7 mouse cellular contexts compared by ENCODE assay signal in the genomic region with DNA sequence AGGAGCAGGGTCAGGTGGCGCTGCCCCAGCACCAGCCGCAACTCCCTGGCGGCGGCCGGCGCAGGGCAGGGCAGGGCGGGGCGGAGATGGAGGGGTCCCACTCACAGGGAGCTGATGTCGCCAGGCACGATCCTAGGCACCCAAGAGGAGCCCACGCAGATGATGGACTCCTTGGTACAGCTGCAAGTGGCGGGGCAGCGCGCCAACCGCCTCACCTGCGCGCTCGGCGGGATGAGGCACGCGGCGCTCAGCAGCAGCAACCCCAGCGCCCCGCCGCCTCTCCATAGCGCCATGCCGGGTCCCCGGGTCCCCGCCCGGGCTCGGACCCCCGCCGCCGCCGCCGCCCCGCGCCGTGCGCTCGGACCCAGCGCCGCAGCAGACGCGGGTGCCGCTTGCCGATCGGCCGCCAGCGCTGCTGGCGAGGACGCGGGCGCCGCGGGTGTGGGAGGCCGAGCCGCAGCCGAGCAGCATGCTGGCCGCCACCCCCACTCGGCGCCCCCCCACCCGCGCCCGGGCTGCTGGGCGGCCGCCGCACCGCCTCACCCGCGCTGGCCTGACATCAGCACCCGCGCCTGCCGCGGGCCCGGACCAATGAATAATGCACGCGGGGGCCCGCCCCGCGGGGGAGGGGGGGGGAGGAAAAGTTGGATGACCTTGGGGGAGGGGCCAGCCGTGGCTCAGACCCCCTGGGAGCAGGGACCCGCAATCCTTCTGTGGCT. TPM values are rescaled to one million over a fixed set of nuclear protein-coding genes. Genes with fewer than 3 reads are reported as not detected.
DNase-seq lines count a peak whose midpoint lies in the region; ATAC-seq and TF ChIP-seq lines count a peak whose summit lies in the region.

TSS of gene Lgi2 (minus strand) at position 650 of the 719 bp plus-strand sequence.

- no peak within 1 kb of the TSS for H3K27ac ChIP-seq in ES-E14 (ENCODE audit: insufficient read depth, low read depth, low read length, poor library complexity, severe bottlenecking)
- no peak within 1 kb of the TSS for H3K27ac ChIP-seq in embryonic facial prominence, embryonic 12.5 days
- peak within 1 kb of the TSS; percentile 87 for H3K27ac ChIP-seq in hindbrain, embryonic 10.5 days
- H3K27ac ChIP-seq in midbrain, embryonic 15.5 days, result no peak within 1 kb of the TSS

- H3K27me3 ChIP-seq in embryonic facial prominence, embryonic 12.5 days, result peaks cover 12% of the 10 kb centered on the region
- H3K27me3 ChIP-seq in hindbrain, embryonic 10.5 days (ENCODE audit: insufficient read depth, poor library complexity, severe bottlenecking), result peaks cover 43% of the 10 kb centered on the region
- H3K27me3 ChIP-seq in midbrain, embryonic 15.5 days (replicated peaks), result peaks cover 6% of the 10 kb centered on the region

- in situ Hi-C loops in ES-E14 (cut with MboI; ENCODE audit: low sequenced_read_pairs in 2 of 2, unreplicated experiment in 2 of 2), result no loop called here

- WGBS in embryonic facial prominence, embryonic 12.5 days, result under 1% methylated on average over 64 of the region's 83 CpGs
- 2% methylated on average over 83 of the region's 83 CpGs for WGBS in hindbrain, embryonic 10.5 days
- WGBS in midbrain, embryonic 15.5 days, result 1% methylated on average over 25 of the region's 83 CpGs

- H3K9me3 ChIP-seq in ES-E14 (ENCODE audit: control insufficient read depth, insufficient read depth, low read depth, low read length), result no peaks in the 10 kb centered on the region
- H3K9me3 ChIP-seq in embryonic facial prominence, embryonic 12.5 days, result no peaks in the 10 kb centered on the region
- peaks cover 14% of the 10 kb centered on the region for H3K9me3 ChIP-seq in hindbrain, embryonic 10.5 days
- H3K9me3 ChIP-seq in midbrain, embryonic 15.5 days, result no peaks in the 10 kb centered on the region

- H3K4me3 ChIP-seq in ES-E14 (ENCODE audit: insufficient read depth in 1 of 2, low read depth in 1 of 2, low read length in 2 of 2, poor library complexity in 1 of 2, severe bottlenecking in 1 of 2), result peak within 1 kb of the TSS; percentile 86 to 95
- H3K4me3 ChIP-seq in embryonic facial prominence, embryonic 12.5 days, result peak within 1 kb of the TSS; percentile 64
- peak within 1 kb of the TSS; percentile 74 for H3K4me3 ChIP-seq in hindbrain, embryonic 10.5 days
- H3K4me3 ChIP-seq in midbrain, embryonic 15.5 days, result peak within 1 kb of the TSS; percentile 50

- peak; percentile 71 for ATAC-seq in embryonic facial prominence, embryonic 12.5 days (ENCODE audit: insufficient number of reproducible peaks, insufficient read depth, low FRiP score, low TSS enrichment)
- peak; percentile 92 for ATAC-seq in midbrain, embryonic 15.5 days (replicated peaks)
- no peak for ATAC-seq in megakaryocyte progenitor cell, adult 5-6 weeks (replicated peaks; ENCODE audit: poor library complexity)

- intact Hi-C loops in left cerebral cortex, postnatal 36 days (cut with DNase I), result loop anchor here (5.0 to 10.0 kb wide), 2 partner anchors 51 to 89 kb away; no protein-coding TSS in a partner anchor

- H3K36me3 ChIP-seq in ES-E14 (ENCODE audit: control insufficient read depth, insufficient read depth, low read length, poor library complexity, severe bottlenecking), result no peaks in the 10 kb centered on the region
- no peaks in the 10 kb centered on the region for H3K36me3 ChIP-seq in embryonic facial prominence, embryonic 12.5 days
- no peaks in the 10 kb centered on the region for H3K36me3 ChIP-seq in hindbrain, embryonic 10.5 days
- no peaks in the 10 kb centered on the region for H3K36me3 ChIP-seq in midbrain, embryonic 15.5 days (replicated peaks)

- no peak for DNase-seq in ES-E14 (ENCODE audit: low read depth, low spot score)
- peak; percentile 55 for DNase-seq in ZHBTc4 (ENCODE audit: low read depth, low spot score)
- peak; percentile 62 for DNase-seq in hindbrain, embryonic 10.5 days (ENCODE audit: low spot score)
- peak; percentile 24 to 72 for DNase-seq in left cerebral cortex, postnatal 36 days (ENCODE audit: low spot score in 2 of 2)

- peaks cover 0 to 2% of the 10 kb centered on the region in 2 experiments; a peak in 2 of 4 replicates for H3K4me1 ChIP-seq in ES-E14 (ENCODE audit: control insufficient read depth in 2 of 2, insufficient read depth in 2 of 2, low read length in 2 of 2, poor library complexity in 1 of 2)
- peaks cover 19% of the 10 kb centered on the region for H3K4me1 ChIP-seq in embryonic facial prominence, embryonic 12.5 days
- peaks cover 39% of the 10 kb centered on the region for H3K4me1 ChIP-seq in hindbrain, embryonic 10.5 days (replicated peaks)
- peaks cover 18% of the 10 kb centered on the region for H3K4me1 ChIP-seq in midbrain, embryonic 15.5 days

- peak within 1 kb of the TSS; percentile 94 for H3K4me2 ChIP-seq in embryonic facial prominence, embryonic 12.5 days (replicated peaks)
- H3K4me2 ChIP-seq in midbrain, embryonic 15.5 days, result peak within 1 kb of the TSS; percentile 93

- H3K9ac ChIP-seq in ES-E14 (ENCODE audit: insufficient read depth, low read depth, low read length, poor library complexity, severe bottlenecking), result peak within 1 kb of the TSS; percentile 79
- peak within 1 kb of the TSS; percentile 70 for H3K9ac ChIP-seq in embryonic facial prominence, embryonic 12.5 days
- peak within 1 kb of the TSS; percentile 51 for H3K9ac ChIP-seq in midbrain, embryonic 15.5 days

TF ChIP-seq in ES-E14, 5 proteins besides CTCF, POLR2A, EP300 and RAD21:
- no peak for TF ChIP-seq ZC3H11A (IDR thresholded peaks at IDR 0.05; ENCODE audit: borderline replicate concordance, low read depth, low read length)
- TF ChIP-seq ZNF384 (IDR thresholded peaks at IDR 0.05; ENCODE audit: low read depth, low read length), result no peak
- TF ChIP-seq MAFK (IDR thresholded peaks at IDR 0.05; ENCODE audit: insufficient read depth, low read depth, low read length), result no peak
- no peak for TF ChIP-seq CHD2 (IDR thresholded peaks at IDR 0.05; ENCODE audit: low read depth, low read length)
- no peak for TF ChIP-seq HCFC1 (IDR thresholded peaks at IDR 0.05; ENCODE audit: borderline replicate concordance, insufficient read depth, low read length)

RNA-seq across cellular contexts. Expression of gene Lgi2, which starts in this region (rescaled TPM):
- 1.0 and 1.5 TPM in 2 replicates for total RNA-seq in ES-E14 (2012; rRNA removed)
- 4.1 and 4.5 TPM in 2 replicates for polyA plus RNA-seq in embryonic facial prominence, embryonic 12.5 days (2016; fragmentation: Nextera tagmentation; extraction: Ambion mirVana)
- polyA plus RNA-seq in hindbrain, embryonic 10.5 days (2016; fragmentation: Nextera tagmentation; extraction: Ambion mirVana), result 1.3 and 1.7 TPM in 2 replicates
- 10 to 100 TPM; 52.5 to 56.3 TPM for total RNA-seq in left cerebral cortex, postnatal 36 days (2021)
- 5.0 and 5.1 TPM in 2 replicates for polyA plus RNA-seq in midbrain, embryonic 15.5 days (2015; fragmentation: Nextera tagmentation; extraction: Ambion mirVana)
- total RNA-seq in megakaryocyte progenitor cell, adult 5-6 weeks (2015), result not detected in 2 replicates
- total RNA-seq in megakaryocyte progenitor cell, adult 5-6 weeks (2017), result 0.04 TPM in 1 of 2 replicates, not detected in the other

Comparison
In these comparisons a context has a peak if more than half of its experiments do, and no peak if none do; other contexts are left out.
1. RNA of gene Lgi2 (total RNA-seq): 52.5 to 56.3 TPM in left cerebral cortex, postnatal 36 days; 1.0 to 1.5 TPM in ES-E14 and 0.04 TPM in megakaryocyte progenitor cell, adult 5-6 weeks; every median in the first group is over 10 times any median in the second.
2. Peak in every context shown above with its lines, with median percentiles within 50 percentile points of each other: H3K4me3 ChIP-seq and H3K9ac ChIP-seq.